Mouse (Mus musculus) ovary, postnatal 14 days (tissue): ENCODE measurements at regions not wholly inside any gene's neighbourhood (a gene's known extent, or its start where the extent isn't known, plus 50 kb on each side); places are given as distances from the start of the nearest gene placed in this dataset.
A peak's percentile ranks its signal among the peaks of the same experiment; 100 is the strongest.

ENCODE experiments used
- DNase-seq: peaks from one replicate; pipeline ENCODE4 v3.0.0; 2022; ENCODE audit warnings: low spot score

DNA sequence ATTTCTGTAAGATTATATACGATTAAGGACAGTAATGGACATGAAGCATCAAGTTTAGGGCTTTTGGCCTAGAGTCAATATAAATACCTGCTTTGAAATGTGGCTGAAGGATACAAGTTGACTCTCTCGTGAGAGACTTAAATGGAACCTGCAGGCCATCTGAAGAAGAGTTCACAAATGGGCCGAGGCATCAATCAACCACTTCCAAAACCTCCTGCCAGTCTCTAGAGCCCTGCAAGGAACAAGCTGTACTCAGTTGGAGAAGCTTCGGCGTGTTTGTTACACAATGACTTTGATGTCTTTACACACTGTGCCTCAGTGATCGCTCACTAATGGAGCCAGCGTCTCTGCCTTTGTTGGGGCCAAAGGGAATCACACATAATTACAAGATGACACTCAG, 146.1 kb upstream of the Ccnd2 start:
- no peak for DNase-seq

DNA sequence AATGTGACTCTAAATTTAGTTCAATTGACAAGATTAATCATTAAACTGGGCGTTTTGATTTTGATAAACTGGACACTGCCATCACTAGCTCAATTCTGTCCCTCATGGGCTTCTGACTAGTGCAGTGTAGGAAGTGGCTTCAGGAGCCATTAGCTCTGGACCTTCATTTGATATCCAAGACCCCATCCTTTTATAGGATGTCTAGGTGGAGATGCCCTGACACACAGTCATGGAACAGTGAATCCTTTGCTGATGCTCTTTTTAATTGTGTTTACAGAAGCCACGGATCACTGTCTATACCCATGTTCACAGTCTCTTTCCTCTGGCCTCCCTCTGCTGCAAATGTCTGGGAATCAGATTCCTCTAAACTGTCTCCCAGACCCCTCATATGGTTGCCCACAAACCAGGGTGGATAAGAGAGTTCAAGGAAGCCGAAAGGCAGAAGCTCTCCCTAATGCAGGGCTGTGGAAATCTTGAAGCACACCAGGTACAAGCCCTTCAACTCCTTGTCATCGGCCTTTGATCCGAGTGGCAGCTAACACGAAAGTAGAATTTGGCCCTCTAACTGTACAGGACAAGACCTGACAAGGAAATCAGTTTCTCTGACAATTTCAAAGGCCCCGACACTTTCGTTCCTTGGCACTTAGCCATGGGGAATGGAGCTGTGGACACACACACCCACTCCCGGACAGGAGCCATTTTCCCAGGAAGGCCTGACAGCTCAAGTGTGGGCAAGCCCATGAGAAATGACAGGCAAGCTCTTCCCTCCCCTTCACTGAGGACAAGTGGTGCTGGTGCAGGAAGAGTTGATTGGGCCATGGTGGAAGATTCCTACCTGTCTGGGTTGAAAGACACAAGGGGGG, 135.2 kb upstream of the Parp11 start:
- DNase-seq, result no peak

DNA sequence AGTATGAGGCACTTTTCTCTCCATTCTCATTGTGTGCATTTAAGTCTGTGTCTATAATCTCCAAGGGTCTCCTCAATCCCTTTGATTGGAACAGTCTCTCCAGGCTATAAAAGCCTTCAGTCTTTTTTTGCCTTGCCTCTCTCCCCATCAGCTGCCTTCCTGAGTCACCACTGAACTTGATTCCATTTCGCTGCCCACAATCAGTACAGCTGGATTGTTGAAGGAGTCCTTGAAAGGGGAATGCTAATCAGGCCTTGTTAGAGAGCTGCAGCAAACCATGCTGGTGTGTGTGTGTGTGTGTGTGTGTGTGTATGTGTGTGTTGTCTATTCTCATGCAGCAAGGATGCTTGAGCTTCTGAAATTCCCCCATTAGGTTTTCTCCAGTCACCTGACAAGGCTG, 129.3 kb upstream of the Parp11 start:
- DNase-seq, result no peak

DNA sequence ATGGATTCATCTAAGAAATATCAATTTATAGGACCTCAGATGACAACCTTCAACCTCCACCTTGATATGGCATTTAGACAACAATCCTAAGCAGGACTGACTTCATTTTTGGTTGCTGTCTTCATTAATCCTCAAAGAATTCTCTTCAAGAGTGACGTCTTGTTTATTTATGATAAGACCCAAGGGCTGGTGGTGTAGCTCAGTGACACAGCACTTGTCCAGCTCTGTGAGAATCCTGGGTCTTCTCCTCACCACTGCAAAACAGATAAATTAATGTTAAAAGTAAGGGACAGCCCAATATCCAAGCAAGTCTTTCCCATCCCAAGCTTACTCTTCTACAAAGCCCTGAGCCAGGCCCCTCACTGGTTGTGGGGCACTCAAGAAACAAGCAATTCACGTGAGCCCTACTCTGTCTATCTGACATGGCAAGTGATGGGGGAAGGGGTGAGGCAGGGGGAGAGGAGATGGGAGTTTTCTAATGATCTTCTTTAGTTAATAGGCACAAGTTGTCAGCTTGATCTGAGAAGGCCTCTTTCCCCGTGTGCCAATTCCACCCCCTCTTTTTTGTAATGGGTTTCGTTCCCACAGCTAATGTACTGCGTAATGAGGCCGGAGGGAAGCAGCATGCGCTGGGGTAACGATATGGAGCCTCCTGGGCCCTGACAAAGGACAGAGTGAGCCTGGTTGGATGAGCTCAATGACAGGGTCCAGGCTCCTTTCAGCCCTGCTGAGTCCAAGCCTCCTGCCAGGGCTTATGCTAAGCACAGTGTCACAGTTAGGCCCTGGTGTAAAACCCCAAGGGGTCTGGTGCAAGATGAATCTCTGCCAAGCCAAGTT, 127.7 kb upstream of the Parp11 start:
- no peak for DNase-seq

DNA sequence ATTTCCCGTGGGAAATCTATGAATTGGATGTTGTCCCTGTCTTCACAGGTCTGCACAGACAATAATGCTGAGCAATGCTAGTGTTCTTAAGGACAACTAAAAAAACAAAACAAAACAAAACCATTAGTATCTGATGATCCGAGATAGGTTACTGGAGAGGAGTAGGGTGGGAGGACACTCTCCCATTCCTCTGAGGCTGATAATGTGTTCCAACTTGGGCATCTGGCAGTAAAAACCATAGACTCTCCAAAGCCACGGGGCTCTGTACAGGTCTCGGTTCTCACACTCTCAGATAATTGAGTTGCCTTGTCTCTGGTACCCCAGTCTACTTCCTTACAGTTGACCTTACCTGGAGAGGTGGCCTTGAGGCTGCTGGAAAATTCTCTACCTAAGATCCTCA, 126.0 kb upstream of the Parp11 start:
- DNase-seq, result no peak

DNA sequence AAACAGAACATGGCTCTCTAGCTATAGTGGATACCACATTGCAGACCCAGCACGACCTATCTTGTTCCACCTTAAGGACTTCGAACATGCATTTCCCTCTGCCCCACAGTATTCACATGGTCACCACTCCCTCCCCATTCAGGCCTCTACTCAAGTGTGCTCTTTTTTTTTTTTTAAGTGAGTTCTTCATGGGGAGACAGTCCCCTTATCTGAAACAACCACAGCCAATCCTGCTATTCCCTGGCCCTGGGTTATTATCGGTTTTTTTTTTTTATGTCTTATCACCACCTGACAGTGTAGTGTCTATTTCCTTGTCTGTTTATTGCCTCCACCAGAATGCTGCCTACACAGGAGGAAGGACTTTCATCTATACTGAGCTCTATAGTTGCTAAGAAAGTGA, 125.6 kb upstream of the Parp11 start:
- no peak for DNase-seq

DNA sequence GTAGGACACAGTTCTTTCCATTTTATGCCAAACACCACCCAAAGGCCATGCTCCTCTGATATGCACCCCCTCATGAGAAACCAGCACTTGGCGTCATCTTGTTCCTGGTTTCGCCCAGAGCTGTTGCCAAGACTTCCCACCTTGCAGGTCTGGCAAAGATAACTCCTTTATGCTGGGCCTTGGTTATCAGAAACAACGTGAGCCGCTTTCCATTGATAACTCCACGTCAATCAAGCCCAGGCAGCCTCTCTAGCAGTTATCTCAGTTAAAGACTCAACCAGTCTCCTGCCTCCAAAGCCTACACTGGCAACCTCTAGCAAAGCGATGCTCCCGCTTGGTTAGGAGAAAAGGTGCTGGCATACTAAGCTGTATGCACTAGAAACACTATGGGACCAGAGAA, 124.2 kb upstream of the Parp11 start:
- no peak for DNase-seq

DNA sequence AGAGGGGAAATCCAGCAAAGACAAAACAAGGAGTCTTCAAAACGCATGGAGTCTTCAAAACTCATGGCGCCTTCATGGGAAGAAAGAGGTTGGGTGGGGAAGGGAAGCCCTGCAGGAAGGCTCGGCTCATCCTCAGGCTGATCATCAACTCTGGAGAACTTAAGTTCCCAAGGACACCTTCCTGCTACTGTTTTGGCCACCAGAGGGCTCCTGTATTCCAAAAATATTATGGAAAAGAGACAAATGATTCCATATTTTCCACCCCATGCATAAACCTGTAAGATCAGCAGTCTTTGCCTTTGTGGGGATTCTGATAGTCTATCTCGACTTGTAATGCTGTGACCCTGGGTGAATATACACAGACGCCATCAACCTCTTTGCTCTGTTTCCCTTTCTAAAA, 121.7 kb upstream of the Parp11 start:
- no peak for DNase-seq

DNA sequence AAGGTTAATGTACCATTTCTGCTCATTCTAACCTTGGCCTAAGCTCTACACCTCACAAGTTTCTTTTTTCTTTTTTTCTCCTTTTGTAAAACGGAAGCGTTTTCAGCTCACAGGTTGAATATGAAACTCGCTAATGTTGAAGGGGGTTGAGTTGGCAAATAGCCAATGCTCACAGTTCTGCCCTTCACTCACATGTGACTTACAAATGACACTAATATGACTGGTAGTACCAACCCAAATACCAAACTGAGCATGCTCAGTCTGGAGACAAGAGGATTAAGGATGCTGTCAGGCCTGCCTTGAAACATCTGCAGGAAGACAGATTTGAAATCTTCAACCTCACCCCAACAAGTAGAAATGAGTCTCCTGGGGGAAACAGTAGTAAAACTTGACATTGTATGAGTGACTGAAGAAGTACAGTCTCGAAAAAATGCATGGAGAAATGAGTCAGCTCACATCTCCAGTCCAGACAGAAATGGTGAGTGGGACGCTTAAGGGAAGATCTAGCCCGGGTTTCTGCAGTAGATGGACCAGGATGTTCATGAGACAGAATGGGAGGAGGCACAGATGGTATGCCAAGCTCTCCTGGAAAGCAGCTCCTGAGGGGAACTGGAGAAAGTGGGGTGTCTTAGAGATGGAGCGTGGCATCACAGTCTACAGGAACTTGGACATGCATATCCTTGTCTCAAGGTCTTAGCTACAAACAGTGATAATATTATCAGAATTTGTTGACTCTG, 120.9 kb upstream of the Parp11 start:
- DNase-seq, result no peak

DNA sequence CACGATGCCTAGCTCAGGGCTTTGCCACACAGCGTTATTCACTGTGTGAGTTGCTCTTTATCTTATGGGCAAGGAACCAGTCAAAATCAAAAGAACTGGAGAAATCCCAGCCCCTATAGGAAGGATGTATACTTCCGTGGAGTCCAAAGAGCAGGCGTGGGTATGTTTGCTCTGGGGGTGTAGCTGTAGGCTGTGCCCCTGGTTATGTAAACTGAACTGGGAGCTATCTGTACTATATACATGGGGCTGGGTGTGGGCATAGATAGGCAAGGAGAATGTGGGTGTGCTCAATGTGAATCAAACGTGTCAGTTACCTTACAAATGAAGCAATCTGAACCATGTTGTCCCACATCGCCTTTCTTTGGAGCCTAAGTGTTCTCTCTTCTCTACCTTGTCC, 120.3 kb upstream of the Parp11 start:
- DNase-seq, result no peak

DNA sequence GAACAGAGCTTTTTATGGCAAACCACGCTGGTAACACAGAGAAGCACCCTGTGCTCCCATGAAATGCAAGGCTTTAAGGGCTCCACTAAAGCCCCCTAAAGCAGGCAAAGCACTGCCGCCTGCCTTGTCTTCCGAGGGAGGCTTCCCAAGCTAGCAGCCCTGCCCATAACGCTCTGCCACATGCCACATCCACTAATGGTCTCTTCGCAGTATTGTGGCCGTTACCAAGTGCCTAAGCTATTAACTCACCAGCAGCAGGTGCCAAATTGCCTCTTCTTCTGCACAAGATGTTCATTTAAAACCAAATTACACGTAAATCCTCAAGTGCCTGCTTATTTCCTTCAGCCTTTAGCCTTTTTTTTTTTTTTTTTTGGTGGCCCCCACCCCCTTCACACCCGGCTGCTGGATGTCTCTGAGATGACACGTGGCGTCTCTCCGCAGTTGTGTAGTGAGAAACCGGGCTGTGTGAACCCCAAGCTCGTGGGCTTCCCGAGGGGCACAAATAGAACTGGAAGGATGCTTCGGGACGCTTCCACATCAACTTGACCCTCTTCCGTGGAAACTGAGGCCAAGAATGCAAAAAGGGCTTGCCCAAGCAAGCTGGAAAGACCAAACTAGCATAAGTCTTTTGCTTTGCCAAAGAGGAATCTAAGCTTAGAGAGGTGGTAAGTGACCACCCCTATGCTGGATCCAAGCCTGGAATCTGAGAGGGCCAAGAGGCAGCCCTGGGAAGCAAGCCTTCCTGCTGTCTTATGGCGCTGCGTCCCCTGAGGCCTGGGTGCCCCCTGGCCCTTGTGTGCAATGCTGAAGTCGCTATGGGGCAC, 117.2 kb upstream of the Parp11 start:
- no peak for DNase-seq

DNA sequence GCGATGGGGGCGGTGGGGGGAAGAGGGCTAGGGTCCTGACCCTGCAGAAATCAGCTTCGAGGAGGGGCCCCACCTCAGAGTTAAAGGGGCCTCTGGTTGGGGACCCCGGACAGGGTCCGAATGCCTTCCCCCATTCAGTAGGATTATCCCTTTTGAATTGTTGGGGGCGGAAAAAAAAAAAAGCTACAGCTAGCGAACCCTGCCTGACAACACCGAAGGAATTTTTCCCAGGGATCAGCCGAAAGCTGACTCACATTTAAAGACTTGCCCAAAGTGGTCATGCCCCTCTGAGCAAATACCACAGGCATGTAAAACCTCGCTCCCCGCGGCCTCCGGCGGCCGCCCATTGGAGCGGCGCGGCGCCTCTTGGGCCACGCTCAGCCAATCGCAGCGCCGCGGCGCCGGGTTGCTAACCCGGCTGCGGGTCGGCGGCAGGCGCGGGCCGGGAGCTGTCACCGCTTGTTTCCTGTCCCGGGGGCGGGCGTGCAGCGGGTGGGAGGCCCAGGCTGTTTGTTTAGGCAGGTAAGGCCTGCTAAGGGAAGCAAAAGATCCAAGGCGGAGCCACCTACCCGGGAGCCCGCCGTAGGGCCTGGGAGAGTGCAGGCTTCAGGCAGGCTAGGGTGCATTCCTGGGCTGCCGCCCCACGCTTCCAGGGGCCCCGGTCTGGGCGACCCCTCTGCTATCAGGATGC, 116.5 kb upstream of the Parp11 start:
- peak; percentile 64 for DNase-seq

DNA sequence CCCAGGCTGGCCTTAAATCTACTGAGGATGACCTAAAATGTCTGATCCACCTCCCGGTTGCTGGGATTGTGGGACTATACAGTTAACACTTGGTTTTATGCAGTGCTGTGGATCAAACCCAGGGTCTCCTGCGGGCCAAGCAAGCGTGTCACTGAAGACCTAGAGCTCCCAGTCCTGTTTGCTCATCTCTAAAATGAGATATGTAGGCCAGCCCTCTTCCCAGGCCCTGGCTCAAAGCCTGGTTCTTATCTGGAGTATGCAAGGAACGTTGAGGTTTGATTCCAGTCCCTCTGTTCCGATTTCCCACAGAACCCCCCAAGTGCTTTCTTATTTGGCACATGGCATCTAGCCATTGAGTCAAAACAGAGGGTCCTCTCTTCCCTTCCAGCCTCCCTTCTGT, 115.5 kb upstream of the Parp11 start:
- DNase-seq, result no peak

DNA sequence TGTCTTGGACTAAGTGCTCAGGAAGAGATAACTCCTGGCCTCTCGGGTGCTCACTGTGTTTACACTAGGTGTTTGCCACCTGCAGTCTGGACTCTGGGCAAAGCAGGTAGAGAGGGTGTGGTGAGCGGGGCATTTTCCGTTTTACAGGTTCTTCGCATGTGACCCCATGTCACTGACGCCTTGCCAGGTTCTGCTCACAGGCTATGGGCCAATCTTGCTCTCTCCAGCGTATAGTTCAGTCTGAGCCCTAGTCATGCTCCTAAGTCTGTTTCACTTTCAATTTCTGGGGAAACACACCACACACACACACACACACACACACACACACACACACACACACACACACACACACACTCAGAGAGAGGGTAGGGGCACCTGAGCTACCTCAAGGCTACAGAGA, 112.4 kb upstream of the Parp11 start:
- no peak for DNase-seq

DNA sequence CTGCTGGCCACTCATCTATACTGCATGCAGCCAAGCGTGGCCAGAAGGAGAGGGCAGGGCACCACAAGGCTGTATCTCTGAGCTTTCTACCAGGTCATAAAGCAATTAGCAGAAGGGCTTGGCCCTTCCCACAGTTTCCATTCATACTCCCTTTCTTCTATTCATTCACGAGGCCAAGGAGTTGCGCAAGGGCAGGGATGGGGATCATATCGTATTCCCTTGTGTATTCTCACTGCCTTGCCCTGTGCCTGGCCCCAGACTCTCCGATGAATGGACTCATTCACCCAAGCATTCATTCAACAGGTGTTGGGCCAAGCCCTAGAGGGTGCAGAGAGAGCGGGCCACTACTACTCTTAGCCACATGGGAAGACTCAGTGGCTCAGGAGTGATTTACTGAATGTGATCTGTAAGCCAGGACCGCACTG, 111.2 kb upstream of the Parp11 start:
- no peak for DNase-seq

DNA sequence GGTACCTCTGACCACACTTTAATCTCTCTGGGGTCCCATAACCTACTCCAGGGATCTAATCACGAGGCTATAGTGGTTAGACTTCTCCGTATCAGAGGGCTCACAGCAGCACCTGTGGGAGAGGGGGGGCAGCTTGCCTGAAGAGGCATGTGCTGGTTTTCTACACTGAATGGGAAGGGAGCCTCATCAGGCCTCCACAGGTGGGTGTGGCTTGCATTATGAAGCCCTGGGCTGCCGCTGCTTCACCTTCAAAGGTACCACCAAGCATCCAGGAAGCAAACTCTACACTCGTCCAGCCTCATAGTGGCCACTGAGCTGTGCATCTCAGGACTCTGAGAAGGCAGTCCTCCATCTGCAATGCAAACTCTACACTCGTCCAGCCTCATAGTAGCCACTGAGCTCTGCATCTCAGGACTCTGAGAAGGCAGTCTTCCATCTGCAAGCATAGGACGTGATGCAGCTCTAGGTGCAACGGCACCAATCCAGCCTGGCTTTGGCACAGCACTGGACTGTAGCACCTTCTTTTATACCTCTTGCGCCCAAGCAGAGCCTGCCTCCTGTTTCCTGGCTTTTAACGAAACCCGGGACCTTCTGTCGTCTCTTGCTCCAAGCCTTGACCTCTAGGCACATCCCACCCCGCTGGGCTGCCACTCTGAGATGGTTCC, 110.5 kb upstream of the Parp11 start:
- DNase-seq, result no peak

DNA sequence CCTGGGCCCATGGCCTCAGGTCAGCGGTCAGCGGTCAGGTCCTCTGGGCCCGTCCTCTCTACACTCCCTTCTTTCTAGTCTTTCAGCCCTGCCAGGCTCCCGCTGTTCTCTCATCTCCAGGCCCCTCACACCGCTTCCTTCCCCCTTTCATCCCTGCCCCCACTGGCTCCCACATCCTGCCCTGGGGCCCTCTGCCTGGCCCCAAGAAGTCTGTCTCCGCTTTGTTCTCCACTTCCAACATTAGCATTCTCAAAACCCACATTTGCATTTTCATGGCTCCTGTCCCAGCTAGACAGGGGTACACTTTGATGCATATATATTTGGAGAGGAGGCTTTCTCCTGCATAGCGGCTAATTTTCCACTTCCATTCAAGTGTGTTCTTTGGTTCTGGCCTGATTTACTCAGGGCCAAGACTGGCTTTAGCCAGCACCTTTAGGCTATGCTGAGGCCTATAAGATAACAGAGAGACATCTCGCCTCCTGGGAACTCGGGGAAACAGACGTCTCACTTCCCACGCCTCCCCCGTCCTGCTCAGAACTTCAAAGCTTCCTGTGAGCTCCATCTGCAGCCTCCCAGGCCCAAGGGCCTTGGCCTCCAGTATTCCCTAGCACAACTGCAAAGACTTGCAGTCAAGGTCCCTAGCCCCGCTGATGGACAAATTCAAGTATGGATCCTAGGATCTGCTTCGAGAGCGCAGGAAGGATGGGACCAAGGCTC, 109.8 kb upstream of the Parp11 start:
- no peak for DNase-seq

DNA sequence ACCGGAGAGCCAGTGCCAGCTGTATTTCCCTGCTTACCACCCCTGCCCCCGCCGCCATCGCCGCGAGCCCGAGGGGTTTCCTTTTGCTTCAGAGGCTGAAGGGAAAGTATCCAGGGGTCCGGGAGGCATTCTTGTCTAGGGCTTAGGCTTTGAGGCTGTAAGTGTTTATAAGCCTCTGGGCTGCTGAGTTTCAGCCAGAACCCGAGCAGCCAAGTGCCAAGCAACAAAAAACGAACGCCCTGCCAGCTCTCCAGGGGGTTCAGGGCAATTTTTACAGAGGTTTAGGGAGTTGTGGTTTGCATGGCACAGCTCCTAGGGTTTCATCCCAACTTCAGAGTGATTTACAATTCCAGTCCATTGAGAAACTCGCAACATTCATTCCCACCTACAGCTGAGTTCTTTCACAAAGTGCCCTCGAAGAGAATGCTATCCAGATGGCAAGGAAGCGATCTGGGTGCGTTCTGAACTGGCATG, 109.2 kb upstream of the Parp11 start:
- no peak for DNase-seq

DNA sequence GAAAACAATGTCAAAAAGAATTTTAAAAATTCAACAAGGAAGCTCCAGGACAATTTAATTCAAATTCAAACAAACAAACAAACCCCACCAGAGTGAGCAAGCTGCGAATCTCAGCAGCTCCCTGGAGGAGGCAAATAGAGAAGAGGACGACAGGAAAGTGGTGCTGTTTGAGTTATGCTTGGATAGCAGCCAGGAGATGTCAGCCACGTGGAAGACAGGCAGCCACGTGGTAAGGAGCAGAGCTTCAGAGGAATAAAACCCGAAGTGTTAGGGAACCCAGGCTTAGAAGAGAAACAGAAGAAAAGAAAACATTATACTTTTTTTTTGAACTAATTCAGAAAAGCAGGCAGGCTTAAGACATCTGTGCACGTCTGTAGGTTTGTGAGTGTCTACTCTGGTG, 108.2 kb upstream of the Parp11 start:
- no peak for DNase-seq

DNA sequence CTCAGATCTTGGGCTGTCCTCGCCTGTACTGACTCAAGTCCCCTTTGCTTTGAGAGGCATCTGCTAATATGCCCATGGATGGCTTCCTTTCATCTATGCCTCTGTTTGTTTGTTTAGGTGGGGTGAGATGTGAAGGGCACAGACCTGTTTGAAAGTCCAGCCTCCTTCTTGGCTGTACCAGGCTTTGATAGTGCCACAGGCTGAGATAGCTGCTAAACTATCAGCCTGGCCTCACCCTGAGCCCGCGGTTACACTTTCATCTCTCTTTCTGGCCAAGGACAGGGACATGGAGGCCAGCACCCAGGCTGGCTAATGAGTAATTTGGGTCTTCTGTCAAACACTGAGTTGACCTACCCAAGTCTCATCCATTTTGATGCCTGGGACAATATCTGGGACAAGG, 105.0 kb upstream of the Parp11 start:
- no peak for DNase-seq
